Mouse (Mus musculus) myocyte (in vitro differentiated cells): Measurements from ENCODE around the gene 1700069L16Rik.

Experiments used
- CEBPB ChIP-seq: IDR thresholded peaks from 2 replicates; pipeline ENCODE4 v1.6.1; 2011; ENCODE audit warnings: mild to moderate bottlenecking, moderate library complexity; ENCODE audit not compliant: poor library complexity, insufficient read depth, severe bottlenecking
- E2F4 ChIP-seq: IDR thresholded peaks from one replicate; pipeline ENCODE4 v1.6.1; 2011; ENCODE audit warnings: mild to moderate bottlenecking, control low read depth, moderate library complexity; ENCODE audit not compliant: insufficient read depth
- MAX ChIP-seq: IDR thresholded peaks from one replicate; pipeline ENCODE4 v1.6.1; 2011; ENCODE audit warnings: low read depth, mild to moderate bottlenecking, control low read depth
- MYOG ChIP-seq, 3 experiments: IDR thresholded peaks; one replicate each; pipeline ENCODE4 v1.6.1; 2011; ENCODE audit warnings: control low read depth in 2 of 3, low read depth in 2 of 3, mild to moderate bottlenecking in 2 of 3; ENCODE audit not compliant: insufficient read length in 2 of 3, control insufficient read depth in 1 of 3, insufficient read depth in 1 of 3
- POLR2A ChIP-seq: IDR thresholded peaks from one replicate; pipeline ENCODE4 v1.6.1; 2011; ENCODE audit warnings: low read depth, mild to moderate bottlenecking, control low read depth, moderate library complexity; ENCODE audit not compliant: insufficient read length
- POLR2AphosphoS2 ChIP-seq: IDR thresholded peaks from one replicate; pipeline ENCODE4 v1.6.1; 2011; ENCODE audit warnings: low read depth, control low read depth; ENCODE audit not compliant: insufficient read length
- REST ChIP-seq: IDR thresholded peaks from one replicate; pipeline ENCODE4 v1.6.1; 2011; ENCODE audit warnings: mild to moderate bottlenecking, control low read depth, moderate library complexity; ENCODE audit not compliant: insufficient read depth, insufficient read length
- SRF ChIP-seq: IDR thresholded peaks from one replicate; pipeline ENCODE4 v1.6.1; 2011; ENCODE audit warnings: low read depth; ENCODE audit not compliant: control insufficient read depth, insufficient read length
- TCF12 ChIP-seq: IDR thresholded peaks from one replicate; pipeline ENCODE4 v1.6.1; 2011; ENCODE audit warnings: mild to moderate bottlenecking, control low read depth; ENCODE audit not compliant: poor library complexity, insufficient read depth, severe bottlenecking
- TCF3 ChIP-seq: IDR thresholded peaks from one replicate; pipeline ENCODE4 v1.6.1; 2011; ENCODE audit warnings: low read depth, control low read depth; ENCODE audit not compliant: insufficient read length
- USF1 ChIP-seq: IDR thresholded peaks from one replicate; pipeline ENCODE4 v1.6.1; 2011; ENCODE audit warnings: low read depth, mild to moderate bottlenecking, control low read depth, moderate library complexity

DNA sequence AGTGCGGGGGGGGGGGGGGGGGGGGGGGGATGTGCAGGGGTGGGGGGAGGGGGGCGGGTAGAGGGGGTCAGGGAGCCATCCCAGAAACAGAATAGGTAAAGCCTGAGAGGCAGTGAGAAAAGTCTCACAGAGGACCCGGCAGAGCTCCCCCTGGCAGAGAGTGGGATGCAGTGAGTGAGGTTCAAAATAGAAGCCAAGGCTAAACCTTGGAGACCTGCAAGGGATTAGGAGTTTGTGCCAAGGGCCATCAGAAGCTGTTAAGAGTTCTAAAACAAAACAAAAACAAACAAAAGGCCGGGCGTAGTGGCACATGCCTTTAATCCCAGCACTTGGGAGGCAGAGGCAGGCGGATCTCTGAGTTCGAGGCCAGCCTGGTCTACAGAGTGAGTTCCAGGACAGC, 47.0 kb downstream of the 1700069L16Rik start:
- TF ChIP-seq MAX (no peak), POLR2A (no peak), MYOG (IDR thresholded peaks at IDR 0.05; ENCODE audit: control insufficient read depth in 1 of 3, insufficient read depth in 1 of 3, insufficient read length in 2 of 3, low read depth in 2 of 3) (no peak), POLR2AphosphoS2 (no peak), E2F4 (no peak), USF1 (no peak), TCF12 (no peak), SRF (no peak), CEBPB (no peak), REST (no peak), TCF3 (no peak)
